Mouse (Mus musculus) megakaryocyte-erythroid progenitor cell, adult 5-6 weeks (primary cell): ENCODE data around the gene Slirp. TPM values are rescaled to one million over a fixed set of nuclear protein-coding genes. Genes with fewer than 3 reads are reported as not detected.

Experiments
- total RNA-seq, 2 experiments: library from RNA; stranded (forward) in 1 of 2; stranded (reverse) in 1 of 2; fragments of 200-1000, 215-1000 nt in 1 of 2; fragments of >200 nt in 1 of 2; fragmentation: Nextera tagmentation in 1 of 2; gene quantifications; 2 replicates each; pipeline ENCODE4 v1.2.3; 2014 to 2017

Slirp gene
- total RNA-seq, 2 experiments from 2014 or later: 122 to 219 TPM

Other genes starting within 250 kb of the Slirp start
- gene Samd15, start 244.2 kb upstream of the Slirp start, total RNA-seq (2014; fragmentation: Nextera tagmentation): not detected in 2 replicates
- 3.8 TPM in 1 of 2 replicates, not detected in the other for gene Samd15, start 244.2 kb upstream of the Slirp start, total RNA-seq (2017)
- gene Tmed8, start 243.4 kb upstream of the Slirp start, total RNA-seq (2014; fragmentation: Nextera tagmentation): 6.1 and 7.7 TPM in 2 replicates
- gene Tmed8, start 243.4 kb upstream of the Slirp start, total RNA-seq (2017): 6.2 and 6.7 TPM in 2 replicates
- gene Noxred1, start 205.2 kb upstream of the Slirp start, total RNA-seq (2014; fragmentation: Nextera tagmentation): not detected in 2 replicates
- gene Noxred1, start 205.2 kb upstream of the Slirp start, total RNA-seq (2017): not detected in 2 replicates
- gene Vipas39, start 177.6 kb upstream of the Slirp start, total RNA-seq (2014; fragmentation: Nextera tagmentation): 20.5 and 25.5 TPM in 2 replicates
- 15.8 and 26.0 TPM in 2 replicates for gene Vipas39, start 177.6 kb upstream of the Slirp start, total RNA-seq (2017)
- 127 and 212 TPM in 2 replicates for gene Ahsa1, start 177.4 kb upstream of the Slirp start, total RNA-seq (2014; fragmentation: Nextera tagmentation)
- 295 and 365 TPM in 2 replicates for gene Ahsa1, start 177.4 kb upstream of the Slirp start, total RNA-seq (2017)
- not detected in 2 replicates for gene Ism2, start 144.2 kb upstream of the Slirp start, total RNA-seq (2014; fragmentation: Nextera tagmentation)
- gene Ism2, start 144.2 kb upstream of the Slirp start, total RNA-seq (2017): not detected in 2 replicates
- 16.1 and 33.3 TPM in 2 replicates for gene Sptlc2, start 55.5 kb upstream of the Slirp start, total RNA-seq (2014; fragmentation: Nextera tagmentation)
- gene Sptlc2, start 55.5 kb upstream of the Slirp start, total RNA-seq (2017): 46.3 and 61.6 TPM in 2 replicates
- gene Alkbh1, start 121 bp downstream of the Slirp start, total RNA-seq (2014; fragmentation: Nextera tagmentation): 65.2 and 74.6 TPM in 2 replicates
- 62.8 and 93.0 TPM in 2 replicates for gene Alkbh1, start 121 bp downstream of the Slirp start, total RNA-seq (2017)
- gene Snw1, start 28.4 kb downstream of the Slirp start, total RNA-seq (2014; fragmentation: Nextera tagmentation): 64.6 and 68.2 TPM in 2 replicates
- 189 and 219 TPM in 2 replicates for gene Snw1, start 28.4 kb downstream of the Slirp start, total RNA-seq (2017)
- gene Gm5788, start 50.8 kb downstream of the Slirp start, total RNA-seq (2014; fragmentation: Nextera tagmentation): not detected in 2 replicates
- gene Gm5788, start 50.8 kb downstream of the Slirp start, total RNA-seq (2017): not detected in 2 replicates
- gene Gm8300, start 70.4 kb downstream of the Slirp start, total RNA-seq (2014; fragmentation: Nextera tagmentation): not detected in 2 replicates
- not detected in 2 replicates for gene Gm8300, start 70.4 kb downstream of the Slirp start, total RNA-seq (2017)
- gene Oog1, start 158.8 kb downstream of the Slirp start, total RNA-seq (2014; fragmentation: Nextera tagmentation): not detected in 2 replicates
- gene Oog1, start 158.8 kb downstream of the Slirp start, total RNA-seq (2017): not detected in 2 replicates
- gene Gm4027, start 175.0 kb downstream of the Slirp start, total RNA-seq (2014; fragmentation: Nextera tagmentation): not detected in 2 replicates
- not detected in 2 replicates for gene Gm4027, start 175.0 kb downstream of the Slirp start, total RNA-seq (2017)
- not detected in 2 replicates for gene Gm16381, start 200.7 kb downstream of the Slirp start, total RNA-seq (2014; fragmentation: Nextera tagmentation)
- gene Gm16381, start 200.7 kb downstream of the Slirp start, total RNA-seq (2017): not detected in 2 replicates